Mouse (Mus musculus): ENCODE measurements at regions not wholly inside any gene's neighbourhood (a gene's known extent, or its start where the extent isn't known, plus 50 kb on each side); places are given as distances from the start of the nearest gene placed in this dataset.

GRCm38 (mm10) chr19:33056372-33056791 lies 299.1 kb downstream of the Pten start:
- no peaks in the 10 kb centered on the region for H3K9me3 ChIP-seq (replicated peaks; ENCODE audit: control insufficient read depth, low read length)
- H3K4me3 ChIP-seq (ENCODE audit: low read depth, low read length), result no peak overlapping the region
- no peaks in the 10 kb centered on the region for H3K36me3 ChIP-seq (replicated peaks; ENCODE audit: control insufficient read depth, insufficient read depth, low read length)
- no peak overlapping the region for H3K9ac ChIP-seq (replicated peaks; ENCODE audit: low read depth, low read length)
- ATAC-seq (ENCODE audit: insufficient read depth, low read depth) (no peak), DNase-seq (ENCODE audit: low spot score) (no peak)
- no peaks in the 10 kb centered on the region for H3K27me3 ChIP-seq (ENCODE audit: control insufficient read depth, insufficient read depth, low read length)
- TF ChIP-seq EP300 (IDR thresholded peaks at IDR 0.05; ENCODE audit: low read depth), result no peak
- 32% methylated on average over 10 of the region's 10 CpGs for WGBS
- no peak overlapping the region for H3K27ac ChIP-seq (ENCODE audit: low read depth)
- H3K4me2 ChIP-seq (ENCODE audit: low read depth, low read length), result peak overlapping the region; percentile 22; the same call in 1 of the 2 replicates
- no peaks in the 10 kb centered on the region; the same call in none of the 2 replicates for H3K4me1 ChIP-seq (ENCODE audit: control insufficient read depth, insufficient read depth)

GRCm38 (mm10) chr19:33061006-33061405 lies 303.7 kb downstream of the Pten start:
- no peak for ATAC-seq (ENCODE audit: insufficient read depth, low read depth)
- no peak overlapping the region for H3K27ac ChIP-seq (ENCODE audit: low read depth)

DNA sequence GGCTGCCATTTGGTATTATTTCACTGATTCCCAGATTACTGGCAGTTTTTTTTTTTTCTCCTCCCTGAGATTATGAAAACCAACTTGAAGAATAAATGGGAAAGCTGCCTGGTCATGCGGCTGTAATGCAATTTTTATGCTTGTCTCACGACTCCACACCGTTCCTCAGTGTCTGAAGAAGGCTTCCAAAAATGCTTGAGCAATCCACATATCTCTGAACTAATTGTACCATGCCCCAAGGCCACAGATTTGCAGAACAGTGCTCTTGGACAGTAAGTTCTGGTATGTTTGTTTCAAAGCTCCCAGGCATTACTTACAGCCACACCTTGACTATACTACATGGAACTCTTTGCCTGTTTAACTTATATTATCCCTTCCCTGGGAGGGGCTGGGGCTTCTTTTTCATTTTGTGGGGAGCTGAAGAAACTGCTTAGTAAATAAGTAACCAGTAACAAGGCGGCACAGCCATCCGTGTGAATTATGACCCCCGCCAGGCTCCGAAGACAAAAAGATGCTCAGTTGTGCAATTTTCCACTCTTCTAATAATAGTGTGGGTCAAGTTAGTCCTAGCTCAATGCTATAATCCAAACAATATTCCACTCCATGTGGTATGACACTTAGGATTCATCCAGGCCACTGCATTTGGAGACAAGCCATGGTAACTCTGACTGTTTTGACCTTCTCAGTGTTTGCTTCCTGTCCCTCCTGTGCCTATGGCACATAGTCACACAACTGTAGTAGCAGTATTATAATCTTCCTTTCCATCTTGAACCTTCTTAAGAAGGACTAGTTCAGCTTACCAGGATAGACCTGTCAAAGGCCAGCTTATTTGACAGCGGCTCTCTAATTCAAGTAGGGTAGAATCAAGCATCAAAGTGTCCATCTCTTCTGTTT lies 305.1 kb downstream of the Pten start:
- Histone ChIP-seq H3K4me3 (ENCODE audit: low read depth, low read length) (no peak overlapping the region), H3K36me3 (replicated peaks; ENCODE audit: control insufficient read depth, insufficient read depth, low read length) (no peaks in the 10 kb centered on the region), H3K9me3 (replicated peaks; ENCODE audit: control insufficient read depth, low read length) (no peaks in the 10 kb centered on the region), H3K27me3 (ENCODE audit: control insufficient read depth, insufficient read depth, low read length) (no peaks in the 10 kb centered on the region), H3K4me1 (ENCODE audit: control insufficient read depth, insufficient read depth) (no peaks in the 10 kb centered on the region; the same call in 1 of the 2 replicates), H3K27ac (ENCODE audit: low read depth) (no peak overlapping the region), H3K9ac (replicated peaks; ENCODE audit: low read depth, low read length) (no peak overlapping the region), H3K4me2 (ENCODE audit: low read depth, low read length) (no peak overlapping the region)
- no peak for DNase-seq (ENCODE audit: low spot score)
- ATAC-seq (ENCODE audit: insufficient read depth, low read depth), result no peak
- WGBS, result 84% methylated on average over 8 of the region's 8 CpGs
- TF ChIP-seq EP300 (IDR thresholded peaks at IDR 0.05; ENCODE audit: low read depth), result no peak
- no peak for TF ChIP-seq CTCF (IDR thresholded peaks at IDR 0.05; ENCODE audit: low read depth)

More at GRCm38 (mm10) chr19:33061006-33061405, 303.7 kb downstream of the Pten start:
- TF ChIP-seq CTCF (IDR thresholded peaks at IDR 0.05; ENCODE audit: low read depth) (no peak), EP300 (IDR thresholded peaks at IDR 0.05; ENCODE audit: low read depth) (no peak)
- no peak overlapping the region for H3K4me2 ChIP-seq (ENCODE audit: low read depth, low read length)
- H3K36me3 ChIP-seq (replicated peaks; ENCODE audit: control insufficient read depth, insufficient read depth, low read length), result no peaks in the 10 kb centered on the region
- no peak overlapping the region for H3K9ac ChIP-seq (replicated peaks; ENCODE audit: low read depth, low read length)
- no peaks in the 10 kb centered on the region; the same call in none of the 2 replicates for H3K4me1 ChIP-seq (ENCODE audit: control insufficient read depth, insufficient read depth)
- H3K4me3 ChIP-seq (ENCODE audit: low read depth, low read length), result no peak overlapping the region
- no peaks in the 10 kb centered on the region for H3K27me3 ChIP-seq (ENCODE audit: control insufficient read depth, insufficient read depth, low read length)
- no peaks in the 10 kb centered on the region for H3K9me3 ChIP-seq (replicated peaks; ENCODE audit: control insufficient read depth, low read length)
- DNase-seq (ENCODE audit: low spot score), result no peak

GRCm38 (mm10) chr19:33065274-33066200 lies 308.2 kb downstream of the Pten start:
- TF ChIP-seq CTCF (IDR thresholded peaks at IDR 0.05; ENCODE audit: low read depth) (no peak), EP300 (IDR thresholded peaks at IDR 0.05; ENCODE audit: low read depth) (no peak)
- no peak for DNase-seq (ENCODE audit: low spot score)
- ATAC-seq (ENCODE audit: insufficient read depth, low read depth), result no peak

GRCm38 (mm10) chr19:33068351-33068955 lies 311.2 kb downstream of the Pten start:
- WGBS, result 63% methylated on average over 11 of the region's 11 CpGs
- no peak for ATAC-seq (ENCODE audit: insufficient read depth, low read depth)

More at GRCm38 (mm10) chr19:33065274-33066200, 308.2 kb downstream of the Pten start:
- H3K4me3 ChIP-seq (ENCODE audit: low read depth, low read length), result no peak overlapping the region
- no peaks in the 10 kb centered on the region for H3K9me3 ChIP-seq (replicated peaks; ENCODE audit: control insufficient read depth, low read length)
- H3K27me3 ChIP-seq (ENCODE audit: control insufficient read depth, insufficient read depth, low read length), result no peaks in the 10 kb centered on the region
- no peak overlapping the region for H3K9ac ChIP-seq (replicated peaks; ENCODE audit: low read depth, low read length)
- no peaks in the 10 kb centered on the region for H3K4me1 ChIP-seq (ENCODE audit: control insufficient read depth, insufficient read depth)
- H3K4me2 ChIP-seq (ENCODE audit: low read depth, low read length), result no peak overlapping the region
- 0 out of 2 replicates have a peak overlapping the region, but pooled peaks have one; percentile 11 for H3K27ac ChIP-seq (ENCODE audit: low read depth)
- WGBS, result 77% methylated on average over 19 of the region's 19 CpGs
- no peaks in the 10 kb centered on the region for H3K36me3 ChIP-seq (replicated peaks; ENCODE audit: control insufficient read depth, insufficient read depth, low read length)

More at GRCm38 (mm10) chr19:33068351-33068955, 311.2 kb downstream of the Pten start:
- TF ChIP-seq EP300 (IDR thresholded peaks at IDR 0.05; ENCODE audit: low read depth), result no peak
- TF ChIP-seq CTCF (IDR thresholded peaks at IDR 0.05; ENCODE audit: low read depth), result no peak
- Histone ChIP-seq H3K9me3 (replicated peaks; ENCODE audit: control insufficient read depth, low read length) (no peaks in the 10 kb centered on the region), H3K36me3 (replicated peaks; ENCODE audit: control insufficient read depth, insufficient read depth, low read length) (no peaks in the 10 kb centered on the region), H3K4me3 (ENCODE audit: low read depth, low read length) (no peak overlapping the region), H3K27ac (ENCODE audit: low read depth) (no peak overlapping the region), H3K27me3 (ENCODE audit: control insufficient read depth, insufficient read depth, low read length) (no peaks in the 10 kb centered on the region), H3K4me1 (ENCODE audit: control insufficient read depth, insufficient read depth) (no peaks in the 10 kb centered on the region), H3K9ac (replicated peaks; ENCODE audit: low read depth, low read length) (no peak overlapping the region), H3K4me2 (ENCODE audit: low read depth, low read length) (no peak overlapping the region)
- no peak for DNase-seq (ENCODE audit: low spot score)
